Mouse (Mus musculus): ENCODE results near the gene Xrcc1. TPM values are rescaled to one million over a fixed set of nuclear protein-coding genes. Genes with fewer than 3 reads are reported as not detected.

The Xrcc1 gene
- polyA plus RNA-seq, 1 experiment from 2014 or later: 48.3 TPM

DNA sequence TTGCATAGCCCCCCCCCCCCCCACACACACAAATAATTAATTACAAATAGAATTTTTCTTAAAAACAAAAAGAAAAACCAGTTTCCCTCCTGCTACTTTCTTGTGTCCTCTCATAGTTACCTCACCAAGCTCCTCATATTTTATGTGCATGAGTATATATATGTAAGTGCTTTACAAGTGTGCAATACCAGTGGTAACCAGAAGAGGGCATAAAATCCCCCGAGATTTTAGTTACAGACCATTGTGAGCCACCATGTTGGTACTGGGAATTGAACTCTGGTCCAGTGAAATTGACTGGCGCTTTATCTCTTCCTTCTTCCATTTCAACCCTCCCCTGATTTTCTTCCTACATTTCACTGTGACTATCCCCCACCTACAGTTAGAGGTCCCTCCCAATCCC lies 1.6 kb upstream of the Xrcc1 start:
- H3K4me2 ChIP-seq: no peak overlapping the region
- H3K4me1 ChIP-seq (replicated peaks): peaks cover 26% of the 10 kb centered on the region
- peaks cover 10% of the 10 kb centered on the region; the same call in 1 of the 2 replicates for H3K36me3 ChIP-seq
- 50% methylated on average over 2 of the region's 2 CpGs for WGBS (ENCODE audit: insufficient replicate concordance)
- ATAC-seq (ENCODE audit: low read depth) (no peak), DNase-seq (no peak)
- no peaks in the 10 kb centered on the region for H3K27me3 ChIP-seq
- H3K27ac ChIP-seq: no peak overlapping the region
- H3K9me3 ChIP-seq (replicated peaks): 0 out of 2 replicates have a peak, but pooled peaks cover 4% of the 10 kb centered on the region
- no peak overlapping the region for H3K4me3 ChIP-seq (replicated peaks)
- H3K9ac ChIP-seq: no peak overlapping the region

- Histone ChIP-seq H3K4me3 (replicated peaks) (peak overlapping the region; percentile 83), H3K36me3 (peaks cover 25% of the 10 kb centered on the region), H3K27me3 (no peaks in the 10 kb centered on the region), H3K9ac (peak overlapping the region; percentile 87), H3K4me2 (peak overlapping the region; percentile 78), H3K27ac (peak overlapping the region; percentile 68), H3K9me3 (replicated peaks) (0 out of 2 replicates have a peak, but pooled peaks cover 4% of the 10 kb centered on the region), H3K4me1 (replicated peaks) (peaks cover 28% of the 10 kb centered on the region)
- peak; percentile 99 for DNase-seq
- peak; percentile 97 for ATAC-seq (ENCODE audit: low read depth)
- under 1% methylated on average over 57 of the region's 57 CpGs for WGBS (ENCODE audit: insufficient replicate concordance)
Measured at GRCm38 (mm10) chr7:24546634-24547389, 723 bp downstream of the Xrcc1 start.

DNA sequence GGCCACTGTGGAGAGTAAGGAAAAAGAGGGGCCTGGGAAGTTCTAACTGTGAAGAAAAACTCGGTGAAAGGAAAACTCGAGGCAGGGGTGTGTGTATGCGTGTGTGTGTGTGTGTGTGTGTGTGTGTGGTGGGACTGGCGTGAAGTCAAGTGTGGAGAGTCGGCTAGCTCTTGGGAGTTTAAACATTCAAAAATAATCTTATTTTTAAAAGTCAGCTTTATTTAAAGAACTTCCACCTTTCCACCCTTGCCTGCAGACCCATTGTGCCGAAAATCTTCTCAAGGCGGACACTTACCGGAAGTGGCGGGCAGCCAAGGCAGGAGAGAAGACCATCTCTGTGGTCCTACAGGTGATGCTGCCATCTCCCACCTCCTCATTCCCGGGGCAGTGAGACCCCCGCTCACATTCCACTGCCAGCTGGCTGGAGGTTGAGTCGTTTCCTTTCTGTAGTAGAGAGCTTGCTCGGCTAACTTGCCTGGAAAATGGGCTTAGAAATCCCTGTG lies 1.5 kb downstream of the Xrcc1 start:
- Histone ChIP-seq H3K4me3 (replicated peaks) (peak overlapping the region; percentile 83), H3K4me2 (peak overlapping the region; percentile 78), H3K27ac (peak overlapping the region; percentile 68), H3K9me3 (replicated peaks) (0 out of 2 replicates have a peak, but pooled peaks cover 4% of the 10 kb centered on the region), H3K4me1 (replicated peaks) (peaks cover 28% of the 10 kb centered on the region), H3K36me3 (peaks cover 33% of the 10 kb centered on the region), H3K27me3 (no peaks in the 10 kb centered on the region), H3K9ac (peak overlapping the region; percentile 87)
- ATAC-seq (ENCODE audit: low read depth) (no peak), DNase-seq (no peak)
- WGBS (ENCODE audit: insufficient replicate concordance): 26% methylated on average over 13 of the region's 13 CpGs

DNA sequence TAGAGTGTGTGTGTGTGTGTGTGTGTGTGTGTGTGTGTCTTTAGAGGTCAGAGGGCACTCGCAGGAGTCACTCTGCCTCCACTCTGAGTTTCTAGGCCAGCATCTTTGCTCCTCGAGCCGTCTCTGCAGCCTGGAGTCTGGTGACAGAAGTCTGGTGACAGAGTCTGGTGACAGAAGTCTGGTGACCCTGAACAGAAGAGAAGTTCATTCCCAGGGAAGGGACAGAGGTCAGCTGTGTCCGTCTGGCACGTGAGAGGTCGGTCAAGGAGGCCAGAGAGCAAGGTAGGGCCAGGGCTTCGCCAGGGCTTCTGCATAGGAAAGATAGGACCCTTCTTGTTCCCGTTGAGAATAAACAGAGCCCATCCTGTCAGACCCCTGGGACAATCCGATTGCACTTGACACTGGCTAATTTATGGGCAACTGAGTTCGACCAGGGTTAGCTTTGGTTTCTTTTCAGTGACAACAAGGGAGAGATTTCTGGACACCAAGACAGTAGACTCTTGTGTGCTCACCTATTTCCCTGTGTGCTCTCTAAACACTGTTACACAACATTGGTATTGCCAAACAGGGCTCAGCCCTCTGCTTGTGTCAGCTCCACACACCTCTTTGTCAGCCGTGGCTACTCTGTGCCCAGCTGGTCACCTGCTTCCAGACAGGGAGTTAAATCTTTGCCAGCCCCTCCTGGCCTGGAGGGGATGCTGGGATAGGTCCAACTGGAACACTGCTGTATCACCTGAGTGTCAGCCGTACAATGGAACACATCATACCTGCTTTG lies 6.1 kb downstream of the Xrcc1 start:
- DNase-seq (no peak), ATAC-seq (ENCODE audit: low read depth) (peak; percentile 76)
- Histone ChIP-seq H3K4me2 (no peak overlapping the region), H3K9ac (no peak overlapping the region), H3K4me1 (replicated peaks) (peaks cover 18% of the 10 kb centered on the region), H3K9me3 (replicated peaks) (no peaks in the 10 kb centered on the region), H3K4me3 (replicated peaks) (no peak overlapping the region), H3K36me3 (peaks cover 60% of the 10 kb centered on the region), H3K27me3 (no peaks in the 10 kb centered on the region), H3K27ac (peak overlapping the region; percentile 50; the same call in 1 of the 2 replicates)
- 70% methylated on average over 12 of the region's 12 CpGs for WGBS (ENCODE audit: insufficient replicate concordance)

GRCm38 (mm10) chr7:24555786-24556185 lies 9.7 kb downstream of the Xrcc1 start:
- H3K27me3 ChIP-seq: no peaks in the 10 kb centered on the region
- H3K36me3 ChIP-seq: peaks cover 66% of the 10 kb centered on the region
- 0 out of 2 replicates have a peak, but pooled peaks cover 8% of the 10 kb centered on the region for H3K4me1 ChIP-seq (replicated peaks)
- H3K4me3 ChIP-seq (replicated peaks): no peak overlapping the region
- ATAC-seq (ENCODE audit: low read depth): no peak
- no peak overlapping the region for H3K4me2 ChIP-seq
- no peak for DNase-seq
- H3K9ac ChIP-seq: no peak overlapping the region
- no peak overlapping the region for H3K27ac ChIP-seq
- WGBS (ENCODE audit: insufficient replicate concordance): 88% methylated on average over 10 of the region's 10 CpGs
- H3K9me3 ChIP-seq (replicated peaks): no peaks in the 10 kb centered on the region

DNA sequence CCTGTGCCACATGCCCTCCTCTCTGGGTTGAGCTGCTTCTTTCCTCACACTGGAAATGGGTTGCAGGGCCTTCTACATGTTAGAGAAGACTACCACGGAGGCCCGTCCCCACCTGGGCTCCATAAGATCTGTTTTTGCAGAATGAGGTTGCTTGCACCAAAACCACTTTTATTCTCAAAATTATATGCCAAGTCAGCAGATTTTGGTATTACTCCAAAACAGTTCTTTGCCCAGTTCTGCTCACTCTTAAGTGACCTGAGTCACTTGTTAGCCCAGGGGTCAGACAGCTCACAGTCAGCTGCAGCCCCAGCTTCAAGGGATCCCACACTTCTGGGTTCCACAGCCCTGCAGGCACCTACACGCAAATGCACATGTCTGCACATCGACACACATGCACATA lies 15.4 kb downstream of the Xrcc1 start:
- no peaks in the 10 kb centered on the region for H3K27me3 ChIP-seq

GRCm38 (mm10) chr7:24563191-24563836 lies 17.2 kb downstream of the Xrcc1 start:
- no peak overlapping the region for H3K4me2 ChIP-seq
- no peaks in the 10 kb centered on the region for H3K9me3 ChIP-seq (replicated peaks)
- no peak for DNase-seq
- no peak overlapping the region for H3K4me3 ChIP-seq (replicated peaks)
- no peaks in the 10 kb centered on the region for H3K27me3 ChIP-seq
- peaks cover 92% of the 10 kb centered on the region for H3K36me3 ChIP-seq
- no peak overlapping the region for H3K27ac ChIP-seq
- no peak for ATAC-seq (ENCODE audit: low read depth)
- H3K9ac ChIP-seq: no peak overlapping the region
- no peaks in the 10 kb centered on the region for H3K4me1 ChIP-seq (replicated peaks)
- WGBS (ENCODE audit: insufficient replicate concordance): 90% methylated on average over 8 of the region's 8 CpGs

More for the DNA sequence above, 15.4 kb downstream of the Xrcc1 start:
- ATAC-seq (ENCODE audit: low read depth): no peak
- no peak overlapping the region for H3K9ac ChIP-seq
- H3K4me1 ChIP-seq (replicated peaks): no peaks in the 10 kb centered on the region
- no peak overlapping the region for H3K4me3 ChIP-seq (replicated peaks)
- H3K4me2 ChIP-seq: no peak overlapping the region
- H3K9me3 ChIP-seq (replicated peaks): no peaks in the 10 kb centered on the region
- WGBS (ENCODE audit: insufficient replicate concordance): 82% methylated on average over 4 of the region's 4 CpGs
- no peak for DNase-seq
- no peak overlapping the region for H3K27ac ChIP-seq
- peaks cover 80% of the 10 kb centered on the region for H3K36me3 ChIP-seq

- H3K36me3 ChIP-seq: peaks cover 93% of the 10 kb centered on the region
- DNase-seq (no peak), ATAC-seq (ENCODE audit: low read depth) (no peak; the same call in 1 of the 2 replicates)
Measured at GRCm38 (mm10) chr7:24563837-24564206, 17.7 kb downstream of the Xrcc1 start.

GRCm38 (mm10) chr7:24564607-24565265 lies 18.6 kb downstream of the Xrcc1 start:
- 57% methylated on average over 6 of the region's 6 CpGs for WGBS (ENCODE audit: insufficient replicate concordance)

More at GRCm38 (mm10) chr7:24563837-24564206, 17.7 kb downstream of the Xrcc1 start:
- no peaks in the 10 kb centered on the region for H3K4me1 ChIP-seq (replicated peaks)
- no peak overlapping the region for H3K4me3 ChIP-seq (replicated peaks)
- no peak overlapping the region for H3K9ac ChIP-seq
- H3K4me2 ChIP-seq: no peak overlapping the region
- H3K27me3 ChIP-seq: no peaks in the 10 kb centered on the region
- H3K9me3 ChIP-seq (replicated peaks): no peaks in the 10 kb centered on the region
- H3K27ac ChIP-seq: no peak overlapping the region
- 76% methylated on average over 4 of the region's 4 CpGs for whole genome bisulfite sequencing (ENCODE audit: insufficient replicate concordance)

GRCm38 (mm10) chr7:24565627-24566026 lies 19.5 kb downstream of the Xrcc1 start:
- no peak for ATAC-seq (ENCODE audit: low read depth)

More at GRCm38 (mm10) chr7:24564607-24565265, 18.6 kb downstream of the Xrcc1 start:
- Histone ChIP-seq H3K9ac (no peak overlapping the region), H3K36me3 (peaks cover 85% of the 10 kb centered on the region), H3K4me1 (replicated peaks) (no peaks in the 10 kb centered on the region), H3K27ac (no peak overlapping the region), H3K4me3 (replicated peaks) (no peak overlapping the region), H3K4me2 (no peak overlapping the region), H3K9me3 (replicated peaks) (no peaks in the 10 kb centered on the region), H3K27me3 (no peaks in the 10 kb centered on the region)
- DNase-seq (peak; percentile 49), ATAC-seq (ENCODE audit: low read depth) (peak; percentile 54; the same call in 1 of the 2 replicates)

More at GRCm38 (mm10) chr7:24565627-24566026, 19.5 kb downstream of the Xrcc1 start:
- WGBS (ENCODE audit: insufficient replicate concordance): 85% methylated on average over 11 of the region's 11 CpGs
- Histone ChIP-seq H3K4me1 (replicated peaks) (no peaks in the 10 kb centered on the region), H3K9ac (no peak overlapping the region), H3K27me3 (no peaks in the 10 kb centered on the region), H3K9me3 (replicated peaks) (no peaks in the 10 kb centered on the region), H3K27ac (no peak overlapping the region), H3K36me3 (peaks cover 84% of the 10 kb centered on the region), H3K4me2 (no peak overlapping the region), H3K4me3 (replicated peaks) (no peak overlapping the region)
- no peak for DNase-seq
